Mouse (Mus musculus): ENCODE data around the gene Oas1d.
"Not testable (repeated sequence)": the region's sequence is repeated elsewhere in the genome, so short reads cannot be mapped to it uniquely, and the experiment has no call there.

The Oas1d gene

GRCm38 (mm10) chr5:120902056-120902455 lies 12.3 kb upstream of the Oas1d start:
- no peak for DNase-seq

GRCm38 (mm10) chr5:120906791-120907733 lies 7.3 kb upstream of the Oas1d start, which contains the start of gene Oas1a:
Gene Oas1a (minus strand): TSS chr5:120907521.
- DNase-seq: not testable (repeated sequence)

- DNase-seq: no peak
These were observed 6.0 kb upstream of the Oas1d start for GRCm38 (mm10) chr5:120908196-120908920.

GRCm38 (mm10) chr5:120919156-120919935 lies 5.0 kb downstream of the Oas1d start:
- not testable (repeated sequence) for DNase-seq

- DNase-seq: no peak
These were observed 6.0 kb downstream of the Oas1d start for GRCm38 (mm10) chr5:120920296-120920695.

- DNase-seq: no peak
These were observed 9.6 kb downstream of the Oas1d start for GRCm38 (mm10) chr5:120923969-120924368.

GRCm38 (mm10) chr5:120924520-120924919 lies 10.2 kb downstream of the Oas1d start:
- not testable (repeated sequence) for DNase-seq

GRCm38 (mm10) chr5:120926311-120926710 lies 12.0 kb downstream of the Oas1d start:
- not testable (repeated sequence) for DNase-seq

GRCm38 (mm10) chr5:120927036-120927435 lies 12.7 kb downstream of the Oas1d start:
- DNase-seq: no peak

- no peak for DNase-seq
These were observed 19.6 kb downstream of the Oas1d start for GRCm38 (mm10) chr5:120933966-120934365.

GRCm38 (mm10) chr5:120937841-120938240 lies 23.5 kb downstream of the Oas1d start:
- no peak for DNase-seq

- DNase-seq: no peak
These were observed 24.2 kb downstream of the Oas1d start for GRCm38 (mm10) chr5:120938586-120938985.

GRCm38 (mm10) chr5:120942076-120942475 lies 27.7 kb downstream of the Oas1d start:
- DNase-seq: no peak

GRCm38 (mm10) chr5:120952242-120952770 lies 38.0 kb downstream of the Oas1d start:
- no peak for DNase-seq

- DNase-seq: no peak
These were observed 39.6 kb downstream of the Oas1d start for GRCm38 (mm10) chr5:120953974-120954373.

- DNase-seq: no peak
These were observed 46.7 kb downstream of the Oas1d start for GRCm38 (mm10) chr5:120961004-120961403.

- DNase-seq: no peak
These were observed 51.8 kb downstream of the Oas1d start for GRCm38 (mm10) chr5:120966156-120966555.

- DNase-seq: no peak
These were observed 52.6 kb downstream of the Oas1d start for GRCm38 (mm10) chr5:120966894-120967293.

GRCm38 (mm10) chr5:120967355-120968133 lies 53.2 kb downstream of the Oas1d start:
- DNase-seq: no peak

- no peak for DNase-seq
These were observed 53.8 kb downstream of the Oas1d start for GRCm38 (mm10) chr5:120968134-120968532.

- DNase-seq: no peak
These were observed 54.5 kb downstream of the Oas1d start for GRCm38 (mm10) chr5:120968799-120969198.

- DNase-seq: no peak
These were observed 55.4 kb downstream of the Oas1d start for GRCm38 (mm10) chr5:120969703-120970102.
